Mouse (Mus musculus) hindbrain, embryonic 12.5 days (tissue): Measurements from ENCODE around the gene Gpr137c. TPM values are rescaled to one million over a fixed set of nuclear protein-coding genes. Genes with fewer than 3 reads are reported as not detected.
A peak's percentile ranks its signal among the peaks of the same experiment; 100 is the strongest.

Experiments used
- ATAC-seq: fragments of 200-750 bp; cut with Nextera tagmentation; 2 replicates; pipeline ENCODE4 v1.8.0; 2017; ENCODE audit warnings: moderate TSS enrichment; ENCODE audit not compliant: low FRiP score
- H3K27ac ChIP-seq: fragments of 300-500 bp; sonication (generic); 2 replicates; pipeline ENCODE4 v1.5.1; 2016; ENCODE audit warnings: mild to moderate bottlenecking
- H3K27me3 ChIP-seq: fragments of 300-500 bp; sonication (generic); 2 replicates; pipeline ENCODE4 v1.6.1; 2016; ENCODE audit warnings: mild to moderate bottlenecking
- H3K36me3 ChIP-seq: fragments of 300-500 bp; sonication (generic); 2 replicates; pipeline ENCODE4 v1.6.1; 2016; ENCODE audit warnings: mild to moderate bottlenecking
- H3K4me1 ChIP-seq: fragments of 300-500 bp; sonication (generic); 2 replicates; pipeline ENCODE4 v1.6.1; 2016
- H3K4me2 ChIP-seq: fragments of 300-500 bp; sonication (generic); replicated peaks from 2 replicates; pipeline ENCODE4 v1.6.1; 2016; ENCODE audit warnings: mild to moderate bottlenecking
- H3K4me3 ChIP-seq: fragments of 300-500 bp; sonication (generic); 2 replicates; pipeline ENCODE4 v1.5.1; 2016; ENCODE audit warnings: mild to moderate bottlenecking
- H3K9ac ChIP-seq: fragments of 300-500 bp; sonication (generic); 2 replicates; pipeline ENCODE4 v1.6.1; 2016; ENCODE audit warnings: mild to moderate bottlenecking, moderate library complexity
- H3K9me3 ChIP-seq: fragments of 300-500 bp; sonication (generic); replicated peaks from 2 replicates; pipeline ENCODE4 v1.6.1; 2016; ENCODE audit warnings: mild to moderate bottlenecking
- WGBS: fragments of 180-500 bp; shearing (Covaris S2); methylation state at CpG from one replicate; pipeline ENCODE4 v1.1.7; 2016; 5-methylcytosine and 5-hydroxymethylcytosine counted together
- polyA plus RNA-seq: library from polyadenylated mRNA; unstranded; fragments of >200 nt; fragmentation: Nextera tagmentation; extraction: Ambion mirVana; gene quantifications from 2 replicates; pipeline ENCODE4 v1.2.1, GENCODE M21; 2016

The Gpr137c gene
- polyA plus RNA-seq, result 11.7 and 12.1 TPM in 2 replicates

DNA sequence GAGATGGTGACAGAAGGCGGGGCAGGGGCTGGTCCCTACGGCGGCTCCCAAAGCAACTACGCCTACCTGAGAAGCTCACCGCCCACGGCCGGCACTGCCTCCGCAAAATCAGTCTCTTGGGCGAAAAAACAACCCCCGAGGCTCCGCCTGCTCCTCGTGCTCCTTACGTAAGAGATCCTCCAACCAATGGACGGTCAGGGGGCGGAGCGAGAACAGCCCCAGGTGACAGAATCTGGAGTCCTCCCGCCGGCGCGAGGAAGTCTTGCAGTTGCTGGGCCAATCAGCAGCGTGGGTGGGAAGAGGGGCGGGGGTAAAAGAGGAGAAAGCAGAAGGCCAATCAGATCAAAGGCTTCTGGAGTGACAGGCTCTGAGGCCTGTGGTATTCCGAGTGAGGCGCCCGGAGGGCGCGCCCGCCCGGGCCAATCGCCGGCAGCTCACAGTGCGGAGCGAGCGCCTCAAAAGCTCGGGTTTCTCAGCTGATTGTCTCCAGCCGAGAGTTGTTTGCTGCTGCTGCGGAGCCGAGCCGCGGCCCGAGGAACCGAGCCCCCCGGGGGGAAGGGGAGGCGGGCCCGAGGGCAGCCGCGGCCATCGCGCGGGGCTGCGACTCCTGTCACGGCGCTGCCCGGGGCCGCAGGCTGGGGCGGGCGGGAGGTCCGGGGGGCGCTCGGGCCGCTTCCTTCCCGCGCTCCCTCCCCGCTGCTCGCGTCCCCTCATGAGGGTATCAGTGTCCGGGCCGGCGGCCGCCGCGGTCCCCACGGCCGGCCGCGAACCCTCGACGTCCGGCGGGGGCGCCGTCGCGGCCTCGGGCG lies at the start of gene Gpr137c:
TSS of gene Gpr137c (plus strand) at position 437 of the 809 bp plus-strand sequence.
- Histone ChIP-seq H3K4me2 (peak within 1 kb of the TSS; percentile 77), H3K4me3 (peak within 1 kb of the TSS; percentile 74), H3K9ac (peak within 1 kb of the TSS; percentile 95), H3K36me3 (no peaks in the 10 kb centered on the region), H3K4me1 (peaks cover 17% of the 10 kb centered on the region), H3K27ac (peak within 1 kb of the TSS; percentile 96), H3K27me3 (no peaks in the 10 kb centered on the region), H3K9me3 (no peaks in the 10 kb centered on the region)
- peak; percentile 99 for ATAC-seq
- WGBS, result under 1% methylated on average over 77 of the region's 86 CpGs

DNA sequence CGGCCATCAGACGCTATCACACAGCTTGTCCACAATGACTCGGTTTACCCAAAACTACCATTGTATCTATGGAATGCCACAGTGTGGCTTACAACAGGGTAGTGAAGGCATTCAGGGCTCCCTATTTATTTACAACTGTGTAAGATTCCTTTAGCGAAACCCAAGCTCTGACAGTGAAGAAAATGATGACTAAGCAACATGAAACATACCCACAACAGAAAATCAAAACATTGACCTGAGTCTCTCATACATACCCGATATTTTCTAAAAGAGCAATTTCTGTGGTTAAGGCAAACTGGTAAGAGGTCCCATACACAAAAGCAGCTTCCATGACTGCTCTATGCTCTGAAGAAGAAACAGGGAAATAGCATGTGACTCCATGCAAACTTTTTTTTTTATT lies 47.3 kb upstream of the Gpr137c start:
- H3K27ac ChIP-seq, result no peak overlapping the region
- WGBS, result 94% methylated on average over 5 of the region's 5 CpGs
- ATAC-seq, result no peak
- no peak overlapping the region for H3K4me2 ChIP-seq
- H3K9ac ChIP-seq, result no peak overlapping the region
- 0 out of 2 replicates have a peak, but pooled peaks cover 2% of the 10 kb centered on the region for H3K4me1 ChIP-seq
- no peak overlapping the region for H3K4me3 ChIP-seq
- H3K27me3 ChIP-seq, result no peaks in the 10 kb centered on the region
- H3K36me3 ChIP-seq, result 0 out of 2 replicates have a peak, but pooled peaks cover 5% of the 10 kb centered on the region
- no peaks in the 10 kb centered on the region for H3K9me3 ChIP-seq

DNA sequence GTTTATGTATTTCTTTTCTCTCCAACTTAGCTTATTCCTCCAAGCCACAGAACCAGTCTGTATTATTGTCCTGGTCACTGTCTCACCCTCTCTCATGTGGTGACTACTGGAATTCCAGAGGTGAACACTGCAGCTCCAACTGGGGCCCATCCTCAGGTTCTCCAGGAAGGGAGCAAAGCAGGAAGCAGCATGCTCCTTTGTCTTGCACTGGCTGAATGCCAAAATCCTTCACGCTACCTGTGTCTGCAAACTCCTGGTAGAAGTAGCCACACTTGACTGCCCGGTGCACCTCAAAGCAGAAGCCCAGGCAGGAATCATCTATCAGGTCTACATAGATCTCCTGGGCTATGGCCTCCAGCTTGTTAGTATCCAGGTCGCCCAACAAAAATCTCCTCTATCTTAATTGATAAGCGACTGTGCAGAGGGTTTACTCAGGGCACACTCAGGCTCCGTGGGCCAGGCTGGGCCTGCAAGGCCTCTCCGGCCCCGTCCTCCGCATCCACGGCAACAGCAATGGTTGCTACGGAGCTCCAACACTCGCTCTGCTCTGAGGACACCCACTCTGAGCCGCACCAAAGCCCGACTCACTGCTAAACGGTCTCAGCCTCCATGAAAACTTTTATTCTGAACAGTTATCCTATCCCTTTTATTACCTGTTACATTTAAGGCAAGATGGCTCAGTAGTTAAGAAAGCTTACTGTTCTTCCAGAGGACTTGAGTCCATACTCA lies 44.3 kb upstream of the Gpr137c start:
- no peak for ATAC-seq
- H3K4me1 ChIP-seq, result 0 out of 2 replicates have a peak, but pooled peaks cover 2% of the 10 kb centered on the region
- no peaks in the 10 kb centered on the region for H3K36me3 ChIP-seq
- no peak overlapping the region for H3K4me2 ChIP-seq
- H3K9me3 ChIP-seq, result no peaks in the 10 kb centered on the region
- no peaks in the 10 kb centered on the region for H3K27me3 ChIP-seq
- no peak overlapping the region for H3K27ac ChIP-seq
- 83% methylated on average over 14 of the region's 14 CpGs for WGBS
- H3K4me3 ChIP-seq, result no peak overlapping the region
- no peak overlapping the region for H3K9ac ChIP-seq

DNA sequence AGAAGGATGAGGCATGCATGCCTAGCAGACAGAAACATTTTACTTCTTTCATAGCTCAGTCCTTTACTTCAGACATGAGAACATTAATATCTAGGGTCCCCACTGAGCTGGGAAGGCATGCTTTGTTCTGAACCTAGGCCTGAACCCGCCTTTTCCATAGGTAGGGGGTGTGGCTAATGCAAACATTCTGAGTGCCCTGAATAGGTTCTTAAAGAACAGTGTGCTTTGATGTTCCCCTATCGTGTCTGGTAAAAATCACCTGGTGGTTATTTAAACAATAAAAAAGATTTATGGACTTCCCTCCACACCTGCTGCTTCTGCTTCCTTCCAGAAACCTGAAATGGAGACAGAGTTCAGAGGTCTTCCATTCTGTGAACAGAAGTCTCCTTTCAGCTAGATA lies 40.3 kb upstream of the Gpr137c start:
- no peak overlapping the region for H3K27ac ChIP-seq
- 71% methylated on average over 2 of the region's 2 CpGs for WGBS
- no peak overlapping the region for H3K4me2 ChIP-seq
- H3K27me3 ChIP-seq, result no peaks in the 10 kb centered on the region
- 0 out of 2 replicates have a peak, but pooled peaks cover 2% of the 10 kb centered on the region for H3K4me1 ChIP-seq
- H3K4me3 ChIP-seq, result no peak overlapping the region
- no peak for ATAC-seq
- peaks cover 10% of the 10 kb centered on the region; the same call in 1 of the 2 replicates for H3K36me3 ChIP-seq
- H3K9me3 ChIP-seq, result no peaks in the 10 kb centered on the region
- H3K9ac ChIP-seq, result no peak overlapping the region

DNA sequence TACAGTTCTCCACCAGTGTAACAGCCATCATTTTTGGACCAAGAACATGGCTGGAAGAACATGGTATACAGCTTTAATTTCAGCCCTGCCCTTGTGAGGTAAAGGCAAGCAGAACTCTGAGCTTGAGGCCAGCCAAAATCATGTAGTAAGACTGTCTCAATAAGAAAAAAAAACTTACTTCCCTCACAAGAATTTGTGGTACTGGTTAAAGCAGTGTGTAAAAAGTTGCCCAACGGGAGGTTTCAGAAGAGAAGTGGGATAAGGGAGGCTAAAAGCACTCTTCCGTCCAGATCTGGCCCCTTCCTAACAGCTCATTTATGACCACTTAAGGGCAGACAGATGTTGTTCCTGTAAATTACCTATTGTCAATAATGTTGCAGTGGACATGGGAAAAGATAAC lies 39.9 kb upstream of the Gpr137c start:
- H3K9me3 ChIP-seq, result no peaks in the 10 kb centered on the region
- 0 out of 2 replicates have a peak, but pooled peaks cover 2% of the 10 kb centered on the region for H3K4me1 ChIP-seq
- no peak overlapping the region for H3K9ac ChIP-seq
- peaks cover 10% of the 10 kb centered on the region; the same call in 1 of the 2 replicates for H3K36me3 ChIP-seq
- WGBS, result 90% methylated on average over 2 of the region's 2 CpGs
- no peak overlapping the region for H3K27ac ChIP-seq
- no peak overlapping the region for H3K4me2 ChIP-seq
- no peaks in the 10 kb centered on the region for H3K27me3 ChIP-seq
- ATAC-seq, result no peak
- no peak overlapping the region for H3K4me3 ChIP-seq

DNA sequence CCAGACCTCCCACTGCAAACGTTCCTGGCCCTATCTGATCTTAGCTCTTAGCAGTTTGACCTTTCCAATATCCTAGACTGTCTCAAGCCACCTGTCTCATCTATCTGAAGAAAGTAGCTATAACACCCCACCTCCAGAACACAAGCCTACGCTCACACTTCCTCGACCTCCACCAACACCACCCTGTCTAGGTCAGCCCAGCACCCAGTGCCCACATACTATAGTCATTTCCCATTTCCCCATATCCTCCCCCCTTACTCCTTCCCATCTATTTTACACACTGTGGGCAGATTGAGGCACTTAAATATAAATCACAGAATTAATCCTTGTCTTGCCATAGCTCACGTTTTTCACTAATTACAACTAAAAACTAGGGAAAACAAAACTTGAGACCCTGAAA lies 37.9 kb upstream of the Gpr137c start:
- H3K4me3 ChIP-seq, result no peak overlapping the region
- no peak overlapping the region for H3K27ac ChIP-seq
- peaks cover 10% of the 10 kb centered on the region; the same call in 1 of the 2 replicates for H3K36me3 ChIP-seq
- H3K4me2 ChIP-seq, result no peak overlapping the region
- H3K9me3 ChIP-seq, result no peaks in the 10 kb centered on the region
- ATAC-seq, result no peak
- whole genome bisulfite sequencing, result 93% methylated on average over 4 of the region's 4 CpGs
- H3K9ac ChIP-seq, result no peak overlapping the region
- no peaks in the 10 kb centered on the region for H3K4me1 ChIP-seq
- no peaks in the 10 kb centered on the region for H3K27me3 ChIP-seq

DNA sequence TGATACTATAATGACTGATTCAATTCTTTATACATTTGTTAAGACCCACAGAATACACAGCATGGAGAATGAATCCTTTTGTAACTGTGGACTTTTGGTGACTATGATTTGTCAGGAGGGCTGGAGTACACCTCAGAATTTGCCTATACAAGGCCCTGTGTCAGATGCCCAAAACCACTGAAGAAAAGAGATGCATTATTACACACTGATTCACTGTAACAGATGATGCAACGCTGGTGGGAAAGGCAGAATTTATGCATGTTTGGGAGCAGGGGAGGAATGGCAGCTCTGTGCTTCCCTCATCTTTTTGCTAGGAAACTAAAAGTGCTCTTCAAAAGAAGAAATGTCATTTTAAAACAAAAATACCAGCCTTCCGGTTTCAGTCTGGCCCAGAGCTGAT lies 28.5 kb upstream of the Gpr137c start:
- 88% methylated on average over 2 of the region's 2 CpGs for WGBS
- H3K9me3 ChIP-seq, result peaks cover 5% of the 10 kb centered on the region; the same call in 1 of the 2 replicates
- no peaks in the 10 kb centered on the region for H3K4me1 ChIP-seq
- H3K36me3 ChIP-seq, result no peaks in the 10 kb centered on the region
- no peak overlapping the region for H3K27ac ChIP-seq
- no peak overlapping the region for H3K9ac ChIP-seq
- no peak overlapping the region for H3K4me3 ChIP-seq
- ATAC-seq, result no peak
- H3K27me3 ChIP-seq, result no peaks in the 10 kb centered on the region
- no peak overlapping the region for H3K4me2 ChIP-seq

DNA sequence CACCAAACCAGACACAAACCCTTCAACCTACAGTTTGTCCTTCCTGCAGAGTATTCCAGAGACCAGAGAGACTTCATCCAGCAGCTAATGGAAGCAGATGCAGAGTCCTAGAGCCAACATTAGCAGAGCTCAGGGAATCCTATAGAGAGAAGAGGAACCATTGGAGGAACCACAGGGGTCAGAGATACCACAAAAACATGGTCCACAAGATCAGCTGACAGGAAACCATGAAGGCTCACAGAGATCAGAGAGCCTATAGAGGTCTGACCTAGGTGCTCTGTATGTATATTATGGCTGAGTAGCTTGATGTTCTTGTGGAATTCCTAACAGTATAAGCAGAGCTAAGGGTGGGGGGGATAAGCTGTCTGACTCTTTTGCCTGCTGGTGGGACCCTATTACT lies 18.9 kb upstream of the Gpr137c start:
- no peaks in the 10 kb centered on the region for H3K27me3 ChIP-seq
- peaks cover 26% of the 10 kb centered on the region for H3K36me3 ChIP-seq
- H3K9ac ChIP-seq, result no peak overlapping the region
- no peak for ATAC-seq
- H3K4me3 ChIP-seq, result no peak overlapping the region
- H3K9me3 ChIP-seq, result no peaks in the 10 kb centered on the region
- H3K4me2 ChIP-seq, result no peak overlapping the region
- no peaks in the 10 kb centered on the region for H3K4me1 ChIP-seq
- H3K27ac ChIP-seq, result no peak overlapping the region

DNA sequence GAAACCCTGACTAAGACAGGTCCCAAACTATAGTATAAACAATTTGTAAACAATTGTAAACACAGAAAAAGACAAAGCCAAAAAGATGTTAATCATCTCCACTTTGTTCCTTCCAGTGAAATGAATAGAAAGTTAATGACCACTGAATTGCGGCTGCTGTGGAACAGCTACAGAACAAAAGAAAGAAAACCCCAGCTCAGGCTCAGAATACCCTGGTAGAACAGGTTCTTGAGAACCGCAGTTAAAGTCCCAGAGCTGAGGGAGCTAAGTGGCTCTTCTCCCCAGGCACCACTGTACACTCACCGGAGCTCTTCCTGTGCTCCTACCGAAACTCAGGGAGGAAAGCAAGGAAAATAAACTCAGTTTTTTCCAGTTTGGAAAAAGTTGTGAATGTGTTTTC lies 8.8 kb upstream of the Gpr137c start:
- H3K9me3 ChIP-seq, result no peaks in the 10 kb centered on the region
- no peak overlapping the region for H3K4me2 ChIP-seq
- no peaks in the 10 kb centered on the region for H3K4me1 ChIP-seq
- H3K27me3 ChIP-seq, result no peaks in the 10 kb centered on the region
- no peak overlapping the region for H3K27ac ChIP-seq
- H3K9ac ChIP-seq, result no peak overlapping the region
- no peak for ATAC-seq
- 70% methylated on average over 4 of the region's 4 CpGs for WGBS
- H3K36me3 ChIP-seq, result peaks cover 19% of the 10 kb centered on the region
- H3K4me3 ChIP-seq, result no peak overlapping the region

DNA sequence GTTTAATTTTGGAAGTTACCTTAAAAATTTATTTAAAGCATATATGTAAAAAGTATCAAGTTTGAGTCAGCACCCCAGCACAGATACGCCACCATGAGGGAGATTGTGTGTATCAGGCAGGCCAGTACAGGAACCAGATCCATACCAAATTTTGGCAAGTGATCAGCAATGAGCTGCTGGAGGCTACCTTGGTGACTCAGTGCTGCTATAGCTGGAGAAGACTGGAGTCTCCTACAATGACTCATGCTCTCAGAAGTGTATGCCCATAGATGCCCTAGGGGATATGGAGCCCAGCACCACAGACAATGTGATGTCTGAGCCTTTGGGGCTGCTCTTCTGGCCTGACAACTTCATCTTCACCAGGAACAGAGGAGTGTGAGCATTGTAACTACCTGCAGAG lies 8.1 kb upstream of the Gpr137c start:
- 94% methylated on average over 1 of the region's 1 CpGs for WGBS

DNA sequence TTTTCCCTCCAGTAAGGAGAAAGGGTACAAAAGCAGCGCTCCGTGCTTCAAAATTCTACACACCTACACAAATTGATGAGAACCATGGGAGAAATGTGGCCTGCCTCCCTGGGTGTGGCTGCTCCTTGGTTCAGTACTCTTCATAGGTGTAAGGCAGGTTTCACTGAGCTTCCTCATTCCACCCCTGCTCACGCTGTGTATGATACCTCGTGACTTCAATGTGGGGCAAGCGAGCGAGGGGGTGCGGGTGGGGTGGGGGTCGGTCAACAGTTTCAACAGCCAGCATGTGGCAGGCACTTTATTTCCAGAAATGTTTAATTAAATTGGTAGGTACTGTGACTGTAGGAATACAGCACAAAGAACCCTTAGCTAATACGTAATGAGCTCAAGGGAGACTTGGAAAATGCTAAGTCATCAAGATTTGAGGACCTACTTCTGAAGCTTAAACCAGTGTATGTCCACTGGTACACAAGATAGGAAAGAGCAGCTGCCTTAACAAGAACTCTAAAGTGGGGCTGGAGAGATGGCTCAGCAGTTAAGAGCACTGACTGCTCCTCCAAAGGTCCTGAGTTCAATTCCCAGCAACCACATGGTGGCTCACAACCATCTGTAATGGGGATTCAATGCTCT lies 2.7 kb upstream of the Gpr137c start:
- no peak overlapping the region for H3K9ac ChIP-seq
- H3K36me3 ChIP-seq, result peaks cover 5% of the 10 kb centered on the region; the same call in 1 of the 2 replicates
- H3K27me3 ChIP-seq, result no peaks in the 10 kb centered on the region
- H3K4me3 ChIP-seq, result no peak overlapping the region
- peaks cover 14% of the 10 kb centered on the region for H3K4me1 ChIP-seq
- H3K27ac ChIP-seq, result no peak overlapping the region
- no peak for ATAC-seq
- H3K4me2 ChIP-seq, result no peak overlapping the region
- 95% methylated on average over 9 of the region's 9 CpGs for WGBS
- H3K9me3 ChIP-seq, result no peaks in the 10 kb centered on the region

More for the DNA sequence above, 8.1 kb upstream of the Gpr137c start:
- no peak for ATAC-seq
- Histone ChIP-seq H3K4me3 (no peak overlapping the region), H3K27me3 (no peaks in the 10 kb centered on the region), H3K9ac (no peak overlapping the region), H3K4me2 (no peak overlapping the region), H3K27ac (no peak overlapping the region), H3K9me3 (no peaks in the 10 kb centered on the region), H3K4me1 (no peaks in the 10 kb centered on the region), H3K36me3 (peaks cover 19% of the 10 kb centered on the region)

DNA sequence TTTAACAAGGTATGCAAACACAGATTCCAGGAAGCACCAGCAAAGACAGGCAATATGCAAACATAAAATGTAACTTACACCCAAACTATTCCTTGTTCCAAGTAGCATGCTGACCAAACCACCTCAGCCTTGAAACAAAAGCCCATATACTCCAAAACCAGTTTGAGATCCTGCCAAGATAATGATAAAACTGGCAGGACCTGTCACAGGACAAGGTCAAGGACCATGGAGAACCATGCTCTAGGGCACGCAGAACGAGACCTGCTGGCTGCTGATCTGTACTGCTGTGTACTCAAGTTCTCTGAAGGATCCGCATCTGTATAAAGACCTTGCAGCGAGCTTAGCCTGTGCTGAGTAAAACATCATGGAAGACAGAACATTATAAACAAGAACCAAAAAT lies 1.8 kb upstream of the Gpr137c start:
- Histone ChIP-seq H3K4me2 (peak overlapping the region; percentile 77; the same call in 1 of the 2 replicates), H3K9ac (peak overlapping the region; percentile 42; the same call in 1 of the 2 replicates)
- 85% methylated on average over 4 of the region's 4 CpGs for WGBS

More for the DNA sequence above, 1.8 kb upstream of the Gpr137c start:
- H3K36me3 ChIP-seq, result no peaks in the 10 kb centered on the region
- peaks cover 17% of the 10 kb centered on the region for H3K4me1 ChIP-seq
- H3K27ac ChIP-seq, result no peak overlapping the region
- no peak for ATAC-seq
- no peak overlapping the region for H3K4me3 ChIP-seq
- no peaks in the 10 kb centered on the region for H3K9me3 ChIP-seq
- no peaks in the 10 kb centered on the region for H3K27me3 ChIP-seq
